Comparison of ENCODE assay signal across 8 mouse cellular contexts in genomic region chr11:86543960-86544638, GRCm38 (mm10). TPM values are rescaled to one million over a fixed set of nuclear protein-coding genes. Genes with fewer than 3 reads are reported as not detected.
DNase-seq lines count a peak whose midpoint lies in the region; ATAC-seq and TF ChIP-seq lines count a peak whose summit lies in the region.

No protein-coding gene starts in this region.

- WGBS in embryonic facial prominence, embryonic 12.5 days = under 1% methylated on average over 49 of the region's 50 CpGs
- under 1% methylated on average over 43 of the region's 50 CpGs for WGBS in hindbrain, postnatal 0 days

- H3K4me3 ChIP-seq in left cerebral cortex, adult 2 months = peak overlapping the region; percentile 93
- H3K4me3 ChIP-seq in embryonic facial prominence, embryonic 12.5 days = peak overlapping the region; percentile 99
- H3K4me3 ChIP-seq in hindbrain, postnatal 0 days (ENCODE audit: low read length) = peak overlapping the region; percentile 96

- peak in 1 of 2 experiments; percentile 22 for DNase-seq in left cerebral cortex, adult 2 months (ENCODE audit: extremely low spot score in 1 of 2, low spot score in 2 of 2)
- no peak for DNase-seq in left cerebral cortex, adult 18-20 months (ENCODE audit: low spot score in 2 of 2)
- peak; percentile 14 for DNase-seq in MEL-GATA-1-ER (ENCODE audit: extremely low read depth, low read depth)
- DNase-seq in hindbrain, postnatal 0 days (ENCODE audit: low spot score) = peak; percentile 28
- peak; percentile 30 for DNase-seq in lung, postnatal 36 days
- DNase-seq in T-cell, adult 2 months (ENCODE audit: low spot score) = no peak
- no peak for DNase-seq in urinary bladder, adult 18-20 months (ENCODE audit: low spot score in 2 of 2)

- no peaks in the 10 kb centered on the region for H3K9me3 ChIP-seq in embryonic facial prominence, embryonic 12.5 days
- H3K9me3 ChIP-seq in hindbrain, postnatal 0 days (ENCODE audit: low read length) = no peaks in the 10 kb centered on the region

- TF ChIP-seq CTCF in left cerebral cortex, adult 2 months (IDR thresholded peaks at IDR 0.05) = no peak
- no peak for TF ChIP-seq CTCF in hindbrain, postnatal 0 days (IDR thresholded peaks at IDR 0.05; ENCODE audit: low read depth)

- peak overlapping the region; percentile 98 for H3K9ac ChIP-seq in embryonic facial prominence, embryonic 12.5 days
- peak overlapping the region; percentile 98 for H3K9ac ChIP-seq in hindbrain, postnatal 0 days (replicated peaks; ENCODE audit: low read length)

- H3K27me3 ChIP-seq in embryonic facial prominence, embryonic 12.5 days = no peaks in the 10 kb centered on the region
- no peaks in the 10 kb centered on the region for H3K27me3 ChIP-seq in hindbrain, postnatal 0 days (ENCODE audit: insufficient read depth, low read length)

- 0 out of 2 replicates have a peak, but pooled peaks cover 2% of the 10 kb centered on the region for H3K36me3 ChIP-seq in embryonic facial prominence, embryonic 12.5 days
- H3K36me3 ChIP-seq in hindbrain, postnatal 0 days (ENCODE audit: insufficient read depth, low read length) = no peaks in the 10 kb centered on the region

- intact Hi-C loops in left cerebral cortex, adult 2 months (cut with DNase I) = no loop called here

- H3K27ac ChIP-seq in left cerebral cortex, adult 2 months = peak overlapping the region; percentile 89
- peak overlapping the region; percentile 83 for H3K27ac ChIP-seq in embryonic facial prominence, embryonic 12.5 days
- H3K27ac ChIP-seq in hindbrain, postnatal 0 days = peak overlapping the region; percentile 87

- H3K4me1 ChIP-seq in embryonic facial prominence, embryonic 12.5 days = peaks cover 20% of the 10 kb centered on the region
- H3K4me1 ChIP-seq in hindbrain, postnatal 0 days (ENCODE audit: insufficient read depth, low read length) = no peaks in the 10 kb centered on the region

- peak overlapping the region; percentile 83 for H3K4me2 ChIP-seq in embryonic facial prominence, embryonic 12.5 days (replicated peaks)
- H3K4me2 ChIP-seq in hindbrain, postnatal 0 days (ENCODE audit: low read depth, low read length) = peak overlapping the region; percentile 81

- peak; percentile 36; the same call in 1 of the 2 replicates for ATAC-seq in embryonic facial prominence, embryonic 12.5 days (ENCODE audit: insufficient number of reproducible peaks, insufficient read depth, low FRiP score, low TSS enrichment)
- peak; percentile 86 for ATAC-seq in hindbrain, postnatal 0 days

RNA-seq across cellular contexts. Expression of gene Rps6kb1, which starts 0.5 kb away (rescaled TPM):
- 10 to 100 TPM; 38.5 to 39.2 TPM for total RNA-seq in left cerebral cortex, adult 2 months (2021)
- 10 to 100 TPM; 35.5 to 36.7 TPM for total RNA-seq in left cerebral cortex, adult 18-20 months (2021)
- 72.7 and 74.9 TPM in 2 replicates for polyA plus RNA-seq in embryonic facial prominence, embryonic 12.5 days (2016; fragmentation: Nextera tagmentation; extraction: Ambion mirVana)
- total RNA-seq in hindbrain, postnatal 0 days (2014; rRNA removed) = 21.9 and 34.2 TPM in 2 replicates
- 67.3 and 67.7 TPM in 2 replicates for polyA plus RNA-seq in hindbrain, postnatal 0 days (2015; fragmentation: Nextera tagmentation; extraction: Ambion mirVana)

RNA-seq across cellular contexts. Expression of gene Tubd1, which starts 0.7 kb away (rescaled TPM):
- 1 to 10 TPM; 5.3 to 6.8 TPM for total RNA-seq in left cerebral cortex, adult 2 months (2021)
- 1 to 10 TPM; 4.8 to 5.0 TPM for total RNA-seq in left cerebral cortex, adult 18-20 months (2021)
- 11.2 and 14.0 TPM in 2 replicates for polyA plus RNA-seq in embryonic facial prominence, embryonic 12.5 days (2016; fragmentation: Nextera tagmentation; extraction: Ambion mirVana)
- 1.8 and 2.6 TPM in 2 replicates for total RNA-seq in hindbrain, postnatal 0 days (2014; rRNA removed)
- polyA plus RNA-seq in hindbrain, postnatal 0 days (2015; fragmentation: Nextera tagmentation; extraction: Ambion mirVana) = 6.4 and 7.2 TPM in 2 replicates

RNA-seq across cellular contexts. Expression of gene Rnft1, which starts 59.6 kb away (rescaled TPM):
- 10 to 100 TPM; 27.5 to 31.5 TPM for total RNA-seq in left cerebral cortex, adult 2 months (2021)
- total RNA-seq in left cerebral cortex, adult 18-20 months (2021) = 10 to 100 TPM; 29.2 to 34.4 TPM
- 31.1 and 32.8 TPM in 2 replicates for polyA plus RNA-seq in embryonic facial prominence, embryonic 12.5 days (2016; fragmentation: Nextera tagmentation; extraction: Ambion mirVana)
- 5.1 and 5.7 TPM in 2 replicates for total RNA-seq in hindbrain, postnatal 0 days (2014; rRNA removed)
- polyA plus RNA-seq in hindbrain, postnatal 0 days (2015; fragmentation: Nextera tagmentation; extraction: Ambion mirVana) = 15.0 and 16.3 TPM in 2 replicates

Comparison
In these comparisons a context has a peak if more than half of its experiments do, and no peak if none do; other contexts are left out.
1. DNase-seq: peak in MEL-GATA-1-ER (single experiment), hindbrain, postnatal 0 days (single experiment) and lung, postnatal 36 days (single experiment); none in left cerebral cortex, adult 18-20 months (0 of 2), T-cell, adult 2 months (single experiment) and urinary bladder, adult 18-20 months (0 of 2).
2. Peak in every context shown above with its lines, with median percentiles within 50 percentile points of each other: H3K27ac ChIP-seq and H3K4me3 ChIP-seq.